In the genomic region with DNA sequence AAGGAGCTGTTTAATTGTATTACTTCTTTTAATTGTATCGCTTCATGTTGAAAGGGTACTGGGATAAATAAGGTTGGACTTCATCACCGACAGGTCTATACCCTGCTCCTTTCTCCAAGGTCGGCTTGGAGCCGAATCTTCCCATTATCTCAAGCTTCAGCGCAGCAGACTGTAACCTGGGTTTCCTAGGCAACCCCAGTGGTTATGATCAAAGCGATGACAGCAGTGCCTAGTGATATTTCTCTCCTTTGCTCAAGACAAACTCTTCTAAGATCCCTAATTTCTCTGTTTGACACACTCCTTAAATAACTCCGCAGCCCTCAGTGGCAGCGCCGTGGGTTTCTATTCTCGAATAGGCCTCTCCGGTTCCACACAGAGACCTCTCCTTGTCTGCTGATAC, we compare ENCODE assay signal across 24 mouse cellular contexts.
DNase-seq lines count a peak whose midpoint lies in the region; ATAC-seq and TF ChIP-seq lines count a peak whose summit lies in the region.
"Had no signal": no experiment of that assay in that cellular context is flagged by ENCODE, and none has a peak within 500 bp of the region (broad histone marks: within the 10 kb centered on the region; RNA-seq: fewer than 3 reads in every experiment).

No protein-coding gene starts in this region.

- H3K9me3 ChIP-seq in midbrain, embryonic 16.5 days (replicated peaks; ENCODE audit: control insufficient read depth, low read length, poor library complexity, severe bottlenecking): 0 out of 2 replicates have a peak, but pooled peaks cover 2% of the 10 kb centered on the region
- no peaks in the 10 kb centered on the region for H3K9me3 ChIP-seq in midbrain, embryonic 14.5 days (ENCODE audit: control insufficient read depth, low read length)
- H3K9me3 ChIP-seq: forebrain, embryonic 12.5 days; forebrain, embryonic 15.5 days; heart, embryonic 15.5 days; hindbrain, embryonic 10.5 days; hindbrain, embryonic 13.5 days; intestine, embryonic 15.5 days had no signal

- 87% methylated on average over 11 of the region's 11 CpGs for WGBS in midbrain, embryonic 16.5 days
- WGBS in midbrain, embryonic 14.5 days: 93% methylated on average over 11 of the region's 11 CpGs

- H3K27ac ChIP-seq in midbrain, embryonic 16.5 days (ENCODE audit: low read length): no peak overlapping the region
- no peak overlapping the region for H3K27ac ChIP-seq in midbrain, embryonic 14.5 days (replicated peaks; ENCODE audit: low read depth, low read length)
- H3K27ac ChIP-seq in cortical plate, adult 2 months (ENCODE audit: insufficient read depth, low read length): peak overlapping the region; percentile 10; the same call in 1 of the 2 replicates
- H3K27ac ChIP-seq: forebrain, embryonic 12.5 days; forebrain, embryonic 15.5 days; heart, embryonic 15.5 days; hindbrain, embryonic 10.5 days; hindbrain, embryonic 13.5 days; intestine, embryonic 15.5 days had no signal

- H3K36me3 ChIP-seq in midbrain, embryonic 16.5 days (ENCODE audit: control insufficient read depth, insufficient read depth, low read length): no peaks in the 10 kb centered on the region
- no peaks in the 10 kb centered on the region for H3K36me3 ChIP-seq in midbrain, embryonic 14.5 days (ENCODE audit: control insufficient read depth, insufficient read depth, low read length)
- H3K36me3 ChIP-seq: forebrain, embryonic 12.5 days; forebrain, embryonic 15.5 days; heart, embryonic 12.5 days; heart, embryonic 15.5 days; hindbrain, embryonic 10.5 days; hindbrain, embryonic 13.5 days; intestine, embryonic 15.5 days had no signal

- no peak overlapping the region for H3K9ac ChIP-seq in midbrain, embryonic 16.5 days (ENCODE audit: low read depth, low read length)
- H3K9ac ChIP-seq in midbrain, embryonic 14.5 days (replicated peaks; ENCODE audit: low read length): no peak overlapping the region
- H3K9ac ChIP-seq: forebrain, embryonic 12.5 days; forebrain, embryonic 15.5 days; heart, embryonic 12.5 days; heart, embryonic 15.5 days; hindbrain, embryonic 13.5 days; intestine, embryonic 15.5 days had no signal

- no peaks in the 10 kb centered on the region for H3K27me3 ChIP-seq in midbrain, embryonic 16.5 days (ENCODE audit: control insufficient read depth, insufficient read depth, low read depth, low read length)
- H3K27me3 ChIP-seq in midbrain, embryonic 14.5 days (ENCODE audit: control insufficient read depth, insufficient read depth, low read length): no peaks in the 10 kb centered on the region
- H3K27me3 ChIP-seq: forebrain, embryonic 12.5 days; forebrain, embryonic 15.5 days; heart, embryonic 12.5 days; heart, embryonic 15.5 days; hindbrain, embryonic 13.5 days; intestine, embryonic 15.5 days had no signal

- peak; percentile 56; the same call in 1 of the 2 replicates for ATAC-seq in frontal cortex, adult (ENCODE audit: low TSS enrichment)
- ATAC-seq in midbrain, embryonic 16.5 days: 0 out of 2 replicates have a peak, but pooled peaks have one; percentile 21
- no peak for ATAC-seq in midbrain, embryonic 14.5 days (ENCODE audit: low FRiP score, low TSS enrichment)
- ATAC-seq: CD4-positive, CD25-positive, alpha-beta regulatory T cell, adult 4 months; forebrain, embryonic 15.5 days; hindbrain, embryonic 16.5 days; intestine, embryonic 15.5 days had no signal

- H3K4me2 ChIP-seq in midbrain, embryonic 16.5 days (ENCODE audit: low read length): no peak overlapping the region
- no peak overlapping the region for H3K4me2 ChIP-seq in midbrain, embryonic 14.5 days (ENCODE audit: low read length)
- H3K4me2 ChIP-seq: forebrain, embryonic 12.5 days; forebrain, embryonic 15.5 days; heart, embryonic 12.5 days; heart, embryonic 15.5 days; hindbrain, embryonic 13.5 days; intestine, embryonic 15.5 days had no signal

- no peak for TF ChIP-seq POLR2A in cortical plate, adult 2 months (IDR thresholded peaks at IDR 0.05; ENCODE audit: extremely low read depth, insufficient read depth, low read length)

- no peak for TF ChIP-seq CTCF in cortical plate, adult 2 months (IDR thresholded peaks at IDR 0.05; ENCODE audit: extremely low read depth, insufficient read depth, low read length)

- no peaks in the 10 kb centered on the region; the same call in 1 of the 2 replicates for H3K4me1 ChIP-seq in midbrain, embryonic 16.5 days (ENCODE audit: control insufficient read depth, insufficient read depth, low read length)
- no peaks in the 10 kb centered on the region for H3K4me1 ChIP-seq in midbrain, embryonic 14.5 days (ENCODE audit: control insufficient read depth, insufficient read depth, low read length)
- no peaks in the 10 kb centered on the region for H3K4me1 ChIP-seq in cortical plate, adult 2 months (ENCODE audit: control insufficient read depth, insufficient read depth, low read length)
- H3K4me1 ChIP-seq: forebrain, embryonic 12.5 days; forebrain, embryonic 15.5 days; heart, embryonic 15.5 days; hindbrain, embryonic 10.5 days; intestine, embryonic 15.5 days had no signal

- no peak overlapping the region for H3K4me3 ChIP-seq in midbrain, embryonic 16.5 days (ENCODE audit: low read depth, low read length)
- no peak overlapping the region for H3K4me3 ChIP-seq in midbrain, embryonic 14.5 days (replicated peaks; ENCODE audit: low read depth, low read length)
- H3K4me3 ChIP-seq in cortical plate, adult 2 months (ENCODE audit: insufficient read depth, low read length): no peak overlapping the region
- H3K4me3 ChIP-seq: forebrain, embryonic 12.5 days; forebrain, embryonic 15.5 days; heart, embryonic 12.5 days; heart, embryonic 15.5 days; hindbrain, embryonic 10.5 days; hindbrain, embryonic 13.5 days; intestine, embryonic 15.5 days had no signal

- DNase-seq in frontal cortex, postnatal 14 days (ENCODE audit: low spot score in 2 of 2): no peak
- DNase-seq in midbrain, embryonic 14.5 days: no peak
- DNase-seq in brain, adult 2 months (ENCODE audit: low read depth, low spot score): peak; percentile 67
- DNase-seq: adrenal gland, adult 2 months; adrenal gland, postnatal 14 days; cerebellum, adult 11-12 months; cerebellum, adult 8-10 months; cerebellum, postnatal 36 days; gastrocnemius, postnatal 25 days; heart, adult 18-20 months; heart, postnatal 10 days; heart, postnatal 36 days had no signal
